Mouse (Mus musculus) erythroblast, embryonic 14.5 days (primary cell): ENCODE data around the gene Ube2g1.

Experiments
- GATA1 ChIP-seq: IDR thresholded peaks from 2 replicates; pipeline ENCODE4 v1.6.1; 2012; ENCODE audit warnings: low read length, inconsistent platforms, mixed read lengths
- TAL1 ChIP-seq: IDR thresholded peaks from 3 replicates; pipeline ENCODE4 v1.6.1; 2012; ENCODE audit warnings: low read length, inconsistent platforms, mixed read lengths

GRCm38 (mm10) chr11:72697323-72697722 lies 90.2 kb downstream of the Ube2g1 start:
- no peak for TF ChIP-seq GATA1
- no peak for TF ChIP-seq TAL1
